Mouse (Mus musculus) left cerebral cortex, postnatal 14 days (tissue): ENCODE measurements around the gene Cops7a. TPM values are rescaled to one million over a fixed set of nuclear protein-coding genes. Genes with fewer than 3 reads are reported as not detected.

Source experiments
- DNase-seq, 2 experiments: peaks; one replicate each; pipeline ENCODE4 v3.0.0; 2021 to 2022; ENCODE audit warnings: low spot score in 2 of 2, mixed read lengths in 1 of 2
- intact Hi-C: fragments of 180-260 bp; cut with DNase I; formaldehyde crosslinking; loops from one replicate; pipeline ENCODE4 v1.15.1; 2025
- total RNA-seq, 2 experiments: library from RNA; stranded (reverse); gene quantifications; 2 replicates each; pipeline ENCODE4 v1.2.3; 2021

Gene Cops7a
- total RNA-seq, 2 experiments from 2014 or later: 140 to 142 TPM

DNA sequence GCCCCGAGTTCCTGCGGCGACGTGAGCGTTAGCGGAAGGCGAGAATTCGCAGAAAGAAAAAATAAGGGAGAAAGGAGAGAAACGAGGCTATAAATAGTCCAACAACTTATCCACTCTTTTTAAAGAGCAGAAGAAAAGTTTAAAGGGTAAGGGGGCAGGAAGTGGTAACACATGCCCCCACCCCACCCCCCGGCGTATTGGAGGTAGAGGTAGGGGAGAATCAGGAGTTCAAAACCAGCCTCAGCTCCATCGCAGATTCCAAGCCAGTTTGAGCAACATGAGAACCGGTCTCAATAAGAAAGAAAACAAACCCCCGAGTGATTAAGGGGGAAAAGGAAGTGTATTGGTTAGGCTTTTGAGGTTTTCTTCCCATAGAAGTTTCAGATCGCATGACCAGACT is 409 bp upstream of the Cops7a start:
- DNase-seq: no peak
- intact Hi-C loops: no loop called here

DNA sequence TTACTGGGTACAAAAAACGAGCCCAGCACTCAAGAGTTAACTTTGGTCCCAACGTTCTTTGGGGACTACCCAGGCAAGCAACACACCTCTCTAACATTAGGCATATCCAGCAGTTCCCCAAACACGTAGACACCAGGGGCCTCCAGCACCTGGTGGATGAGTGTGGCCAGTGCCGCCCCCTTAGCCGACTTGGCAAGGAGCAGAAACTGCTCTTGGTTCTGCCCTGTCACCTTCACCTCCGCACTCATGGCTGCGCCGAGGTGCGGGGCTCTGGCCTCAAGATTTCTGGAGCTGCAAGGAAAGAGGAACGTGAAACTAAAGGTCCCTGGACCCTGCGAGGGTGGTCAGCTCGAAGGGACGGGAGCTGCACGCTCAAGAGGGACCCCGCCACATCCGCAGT is 700 bp downstream of the Cops7a start:
- no peak for DNase-seq
- intact Hi-C loops: no loop called here

DNA sequence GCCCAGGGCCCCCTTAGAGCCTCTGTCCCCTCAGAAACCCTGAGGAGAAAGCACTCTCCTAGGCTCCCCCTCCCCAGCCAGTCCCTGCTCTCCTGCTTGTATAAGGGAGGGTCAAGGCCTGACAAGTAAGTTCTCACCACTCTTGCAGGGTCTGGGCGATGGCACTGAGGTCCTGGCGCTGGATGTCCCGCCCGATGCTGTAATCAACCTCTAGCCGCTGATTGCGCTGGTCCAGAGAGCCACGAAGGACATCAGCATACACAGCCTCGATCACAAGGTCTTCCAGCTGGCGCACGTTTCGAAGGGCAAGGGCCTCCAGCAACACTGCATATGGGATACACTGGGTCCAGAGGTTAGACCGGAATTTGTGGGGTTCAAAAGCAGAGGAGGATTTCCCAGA is 4.3 kb downstream of the Cops7a start:
- intact Hi-C loops: no loop called here
- DNase-seq: no peak

DNA sequence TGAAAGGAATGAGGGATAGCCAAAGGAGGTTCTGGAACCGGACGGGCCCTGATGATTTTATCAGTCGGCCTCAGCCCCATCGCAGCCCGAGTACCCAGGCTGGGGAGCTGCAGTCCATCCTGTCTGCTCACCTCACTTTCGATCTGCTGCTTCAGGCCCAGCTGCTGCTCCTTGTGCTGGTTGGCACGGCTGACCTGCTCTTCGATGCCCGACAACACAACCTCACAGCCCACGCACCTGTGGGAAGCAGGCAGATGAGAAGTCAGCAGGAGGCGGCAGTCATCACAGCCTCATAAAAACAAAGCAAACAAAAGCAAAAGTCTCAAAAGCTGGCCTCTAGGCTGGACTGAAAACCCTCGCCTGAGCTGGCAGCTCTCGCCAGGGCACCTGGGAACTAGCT is 5.4 kb downstream of the Cops7a start:
- intact Hi-C loops: no loop called here
- DNase-seq: no peak

DNA sequence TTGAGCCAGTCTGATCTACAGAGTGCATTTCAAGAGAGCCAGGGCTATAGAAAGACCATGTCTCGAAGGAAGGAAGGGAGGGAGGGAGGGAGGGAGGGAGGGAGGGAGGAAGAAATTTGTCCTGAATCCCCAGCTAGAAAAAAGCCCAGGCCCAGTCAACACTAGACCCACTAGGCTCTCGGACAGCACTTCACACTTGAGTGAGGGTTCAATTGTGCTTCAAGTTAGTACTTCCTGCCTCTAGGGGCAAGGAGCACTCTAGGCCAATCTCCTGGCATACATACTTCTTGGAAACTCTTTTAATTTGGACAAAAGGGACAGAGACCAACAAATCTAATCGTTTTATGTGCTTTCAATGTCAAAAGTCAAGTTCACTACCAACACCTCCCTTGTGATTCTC is 7.2 kb downstream of the Cops7a start:
- intact Hi-C loops: no loop called here
- no peak for DNase-seq

DNA sequence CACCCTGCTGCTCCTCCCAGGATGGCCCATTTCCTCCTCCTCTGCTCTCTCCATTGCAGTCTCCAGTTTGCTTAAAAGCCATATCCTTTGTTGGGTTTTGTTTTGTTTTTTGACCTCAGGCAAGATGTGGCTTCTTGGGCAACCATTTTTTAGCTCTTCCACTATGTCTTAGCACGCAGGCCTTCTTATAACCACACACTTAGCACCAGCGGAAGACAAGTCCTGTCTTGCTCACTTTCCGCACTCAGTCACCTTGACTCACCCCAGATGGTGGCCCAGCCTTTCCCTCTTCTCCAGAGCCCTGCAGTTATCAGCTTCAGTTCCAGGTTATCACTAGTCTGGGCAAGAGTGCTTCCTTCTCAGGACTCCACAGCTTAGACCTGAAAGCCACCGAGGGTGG is 10.1 kb downstream of the Cops7a start:
- DNase-seq: no peak
- intact Hi-C loops: no loop called here

DNA sequence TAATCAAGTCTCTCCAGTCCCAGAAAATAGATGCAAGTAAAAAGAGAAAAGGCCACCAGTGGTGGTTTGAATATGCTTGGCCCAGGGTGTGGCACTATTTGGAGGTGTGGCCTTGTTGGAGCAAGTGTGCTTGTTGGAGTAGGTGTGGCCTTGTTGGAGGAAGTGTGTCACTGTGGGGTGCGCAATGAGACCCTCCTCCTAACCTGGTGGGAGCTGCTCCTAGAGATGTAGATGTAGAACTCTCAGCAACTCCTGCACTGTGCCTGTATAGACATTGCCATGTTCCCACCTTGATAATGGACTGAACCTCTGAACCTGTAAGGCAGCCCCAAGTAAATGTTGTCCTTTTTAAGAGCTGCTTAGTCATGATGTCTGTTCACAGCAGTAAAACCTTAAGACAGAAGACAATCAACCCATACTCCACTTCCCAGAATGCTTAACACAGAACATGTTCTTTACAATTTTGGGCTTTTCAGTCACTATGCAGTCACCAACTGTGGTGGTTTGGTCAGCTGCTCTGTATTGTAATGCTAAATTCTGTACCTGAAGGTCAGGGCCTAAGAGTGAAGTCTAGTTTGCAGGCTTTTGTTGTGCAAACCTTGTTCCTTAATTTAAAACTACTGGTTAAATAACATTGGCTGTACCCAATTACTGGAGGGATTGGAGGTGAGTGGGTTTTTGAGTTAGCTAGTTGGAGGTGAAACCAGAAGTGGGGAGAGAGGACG is 11.2 kb downstream of the Cops7a start:
- intact Hi-C loops: no loop called here

DNA sequence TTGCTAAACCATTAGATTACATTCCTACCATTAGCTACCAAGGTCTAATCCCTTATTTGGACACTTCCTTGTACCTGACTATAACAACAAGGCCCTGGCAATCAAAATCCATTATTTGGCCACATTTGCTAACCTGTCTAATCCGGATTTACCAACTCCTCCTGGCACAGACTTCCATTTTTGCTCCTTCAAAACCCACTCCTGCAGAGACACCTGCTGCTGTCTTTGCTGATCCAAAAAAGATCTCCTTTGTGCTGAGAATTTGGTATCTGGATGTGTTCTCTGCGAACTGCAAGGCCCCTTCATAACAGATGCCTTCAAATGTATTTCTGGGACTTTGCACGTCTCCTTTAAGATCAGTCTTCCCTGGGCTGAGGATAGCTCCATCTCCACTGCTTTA is 21.8 kb downstream of the Cops7a start:
- intact Hi-C loops: no loop called here
- DNase-seq: no peak

More for the DNA sequence above, 11.2 kb downstream of the Cops7a start:
- DNase-seq: no peak

DNA sequence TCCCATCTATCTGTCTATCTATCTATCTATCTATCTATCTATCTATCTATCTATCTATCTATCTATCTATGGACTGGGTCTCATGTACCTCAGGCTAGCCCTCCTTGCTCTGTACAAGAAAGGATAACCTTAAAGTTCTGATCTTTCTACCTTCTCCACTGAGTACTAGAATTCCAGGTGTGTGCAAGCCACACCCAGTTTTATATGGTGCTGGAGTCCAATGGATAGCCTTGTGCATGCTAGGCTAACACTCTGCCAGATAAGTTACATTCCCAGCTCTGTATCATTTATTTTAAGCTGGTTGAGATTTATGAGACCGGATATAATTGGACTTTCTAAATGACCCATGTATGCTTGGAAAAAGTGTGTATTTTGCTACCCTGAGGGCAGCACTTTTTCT is 23.7 kb downstream of the Cops7a start:
- intact Hi-C loops: no loop called here
- DNase-seq: no peak

DNA sequence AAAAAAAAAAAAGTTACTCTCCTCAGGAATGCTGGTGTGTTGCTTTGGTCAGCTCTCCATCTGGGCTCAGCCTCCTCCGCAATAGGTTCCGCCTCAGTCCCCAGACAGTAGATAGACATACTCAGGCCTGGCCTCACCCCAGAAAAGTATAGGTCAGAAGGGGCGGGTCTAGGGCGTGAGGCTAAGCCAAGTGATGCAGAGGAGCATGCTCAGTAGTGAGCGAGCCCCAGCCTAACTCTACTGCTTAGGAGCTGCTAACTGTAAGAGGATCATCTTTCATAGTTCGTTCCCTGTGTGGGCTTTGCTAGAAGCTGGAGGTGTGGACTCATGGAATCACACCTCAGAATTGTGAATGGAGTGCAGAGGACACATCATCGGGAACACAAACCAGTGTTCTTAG is 26.8 kb downstream of the Cops7a start:
- DNase-seq: no peak
- intact Hi-C loops: no loop called here

DNA sequence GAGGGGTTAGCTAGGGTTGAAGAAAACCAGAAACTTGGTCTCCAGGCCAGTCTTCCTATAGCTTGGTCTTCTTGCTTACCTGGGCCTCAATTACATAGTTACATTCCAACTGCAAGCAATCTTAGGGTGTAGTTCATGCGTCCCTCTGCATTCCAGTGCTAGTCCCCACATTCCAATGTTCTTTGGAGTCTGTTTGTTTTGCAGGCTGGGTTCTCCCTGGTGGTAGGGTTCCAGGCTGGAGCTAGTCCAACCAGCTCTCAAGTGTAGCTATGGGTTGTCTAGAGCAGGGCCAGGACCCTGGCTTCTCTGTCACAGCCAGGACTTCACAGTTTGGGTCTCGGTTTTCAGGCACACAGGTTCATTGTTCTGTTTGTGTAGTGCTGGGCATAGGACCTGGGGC is 27.8 kb downstream of the Cops7a start:
- intact Hi-C loops: no loop called here
- DNase-seq: no peak

DNA sequence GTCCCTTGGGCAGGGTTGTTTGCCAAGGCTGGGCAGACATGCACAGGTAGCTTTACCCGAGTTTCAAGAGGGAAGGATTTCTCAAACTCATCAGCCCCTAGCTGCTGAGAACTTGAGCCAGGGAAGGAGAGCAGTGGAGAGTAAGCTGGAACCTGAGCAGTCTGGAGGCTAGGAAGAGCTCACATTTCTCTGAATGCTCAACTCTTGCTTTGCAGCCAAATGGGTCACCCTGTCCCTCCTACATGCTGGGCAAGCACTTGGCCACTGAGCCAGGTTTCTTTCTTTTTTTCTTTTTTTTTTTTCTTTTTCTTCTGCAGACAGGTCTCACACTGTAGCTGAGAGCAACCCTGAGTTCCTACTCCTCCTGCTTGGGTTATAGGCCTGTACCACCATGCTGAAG is 28.7 kb downstream of the Cops7a start:
- intact Hi-C loops: no loop called here
- no peak for DNase-seq

DNA sequence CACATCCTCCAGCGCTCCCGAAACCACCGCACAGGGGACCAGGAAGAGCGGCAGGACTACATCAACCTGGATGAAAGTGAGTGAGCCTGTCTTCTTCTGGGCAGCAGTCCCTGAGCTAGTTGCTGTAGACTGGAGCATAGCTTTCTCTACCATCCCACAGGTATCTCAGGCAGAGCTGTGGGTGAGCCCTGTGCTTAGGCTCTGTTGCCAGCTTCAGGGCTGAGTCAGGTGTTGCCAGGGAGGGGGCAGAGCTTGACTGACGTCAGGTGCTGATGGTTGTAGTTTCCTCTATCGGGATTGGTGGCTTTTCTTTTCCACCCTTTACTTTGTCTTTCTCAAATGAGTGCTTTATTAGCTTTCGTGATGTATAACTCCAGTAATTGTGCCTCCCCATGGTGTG is 30.7 kb downstream of the Cops7a start:
- DNase-seq: no peak
- intact Hi-C loops: loop anchor here (5.0 kb wide), 2 partner anchors 72 to 73 kb away; partner anchors contain the start of genes Gpr162 and Zfp384

DNA sequence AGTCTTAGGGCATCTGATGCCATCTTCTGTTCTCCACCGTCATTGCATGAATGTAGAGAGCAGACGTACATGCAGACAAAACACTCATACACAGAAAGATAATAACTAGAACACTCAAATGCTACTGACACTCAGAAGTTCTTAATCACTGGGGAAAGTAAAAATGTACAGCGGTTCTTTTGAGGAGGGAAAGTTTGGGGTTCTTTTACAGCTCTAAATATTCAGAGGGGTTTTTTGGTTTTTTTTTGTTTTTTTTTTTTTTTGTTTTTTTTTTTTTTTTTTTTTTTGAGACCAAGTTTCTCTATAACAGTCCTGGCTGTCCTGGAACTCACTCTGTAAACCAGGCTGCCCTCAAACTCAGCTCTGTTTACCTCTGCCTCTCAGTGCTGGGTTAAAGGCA is 32.2 kb downstream of the Cops7a start:
- intact Hi-C loops: loop anchor here (5.0 kb wide), 2 partner anchors 71 to 74 kb away; partner anchors contain the start of genes Gpr162 and Zfp384
- no peak for DNase-seq

DNA sequence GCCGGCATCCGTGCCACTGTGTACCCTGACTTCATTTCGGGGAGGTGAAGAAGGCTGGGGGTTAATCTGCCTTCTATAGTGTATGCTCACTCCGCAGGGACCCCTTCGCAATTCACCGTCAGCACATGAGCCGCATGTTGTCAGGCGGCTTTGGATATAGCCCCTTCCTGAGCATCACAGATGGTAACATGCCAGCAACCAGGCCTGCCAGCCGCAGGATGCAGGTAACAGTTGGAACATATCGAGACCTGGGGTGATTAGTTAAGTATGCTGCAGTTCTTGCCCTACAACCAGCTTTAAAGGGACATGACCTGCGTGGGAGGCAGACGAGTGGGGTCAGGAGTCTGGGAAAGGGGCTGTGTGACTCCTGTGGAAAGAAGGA is 33.0 kb downstream of the Cops7a start:
- DNase-seq: no peak
- intact Hi-C loops: loop anchor here (5.0 kb wide), 2 partner anchors 70 to 75 kb away; partner anchors contain the start of genes Gpr162 and Zfp384

DNA sequence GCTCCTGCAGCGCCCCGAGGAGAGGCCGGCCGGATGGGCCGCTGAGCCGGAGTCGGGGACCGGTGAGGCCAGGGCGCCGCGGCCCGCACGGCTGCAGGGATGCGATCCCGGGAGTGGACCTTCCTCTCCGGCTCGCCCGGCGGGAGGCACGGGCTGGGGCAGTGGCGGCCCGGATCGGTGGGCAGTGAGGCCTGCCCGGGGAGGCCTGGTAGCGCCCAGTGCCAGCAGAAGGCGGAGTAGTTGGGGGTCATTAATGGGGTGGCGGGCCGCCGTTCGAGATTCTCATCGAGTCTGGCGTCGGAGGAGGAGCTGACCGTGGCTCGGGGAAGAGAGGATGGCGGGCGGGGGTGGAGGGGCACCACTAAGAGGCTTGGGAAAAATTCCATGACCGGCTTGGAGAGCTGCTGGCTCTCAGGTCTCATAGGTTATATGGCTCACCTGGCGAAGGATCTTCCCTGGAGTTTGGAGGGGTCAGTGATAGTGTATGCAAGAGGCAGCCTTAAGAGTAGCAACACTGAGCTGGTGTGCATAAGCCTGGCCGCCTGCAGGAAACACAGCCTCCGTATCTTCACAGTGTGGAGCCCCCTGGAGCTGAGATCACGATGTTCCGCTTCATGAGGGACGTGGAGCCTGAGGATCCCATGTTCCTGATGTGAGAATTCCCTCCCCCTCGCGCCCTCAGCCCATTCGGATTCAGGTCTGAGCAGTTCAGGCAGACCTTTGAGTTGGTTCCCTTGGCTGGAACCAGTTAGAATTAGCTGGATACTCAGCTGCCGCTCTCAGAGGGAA is 33.6 kb downstream of the Cops7a start:
- DNase-seq: peak; percentile 65 to 86
- intact Hi-C loops: loop anchor here (5.0 kb wide), 2 partner anchors 69 to 76 kb away; partner anchors contain the start of genes Gpr162 and Zfp384

DNA sequence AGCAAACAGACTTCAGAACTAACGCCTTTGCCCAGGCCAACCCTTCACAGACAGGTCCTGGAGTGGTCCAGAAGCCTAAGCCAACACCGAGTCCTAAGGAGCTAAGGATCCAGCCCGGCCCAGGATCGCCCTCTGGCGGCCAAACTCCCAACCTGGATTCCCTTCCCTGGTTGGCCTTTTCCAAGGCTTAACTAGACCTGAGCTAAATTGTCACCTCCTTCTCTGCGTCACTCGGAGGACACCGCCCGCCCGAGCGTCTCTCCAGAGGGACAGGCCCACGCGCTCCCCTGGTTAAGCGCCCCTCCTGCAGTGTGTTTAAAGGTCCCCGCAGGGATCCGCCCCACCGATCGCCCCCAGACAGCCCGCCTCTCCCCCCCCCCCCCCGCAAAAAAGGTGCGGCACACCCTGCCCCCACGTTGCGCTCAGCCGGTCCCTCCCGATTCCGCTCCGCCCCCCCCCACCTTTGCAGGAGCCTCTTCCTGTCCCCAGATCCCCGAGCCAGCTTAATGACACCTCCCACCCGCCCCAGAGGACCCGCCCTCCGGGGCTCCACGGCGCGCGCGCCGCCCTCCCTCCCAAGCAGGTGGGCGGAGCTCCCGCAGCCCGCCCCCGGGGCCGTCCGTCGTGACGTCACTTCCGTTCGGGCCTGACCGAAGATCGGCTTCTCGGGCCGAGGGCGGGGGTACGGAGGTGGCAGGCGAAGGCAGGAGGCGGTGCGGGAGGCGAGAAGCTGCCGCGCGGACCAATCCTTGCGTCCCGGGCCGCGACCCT is 34.4 kb downstream of the Cops7a start, which contains the start of gene Mlf2:
Mlf2 (plus strand) TSS at position 633 of the 771 bp plus-strand sequence.
- intact Hi-C loops: loop anchor here (1.0 to 5.0 kb wide), 3 partner anchors 14 to 76 kb away; partner anchors contain the start of genes Gpr162 and Zfp384
- DNase-seq: peak; percentile 98 to 99

DNA sequence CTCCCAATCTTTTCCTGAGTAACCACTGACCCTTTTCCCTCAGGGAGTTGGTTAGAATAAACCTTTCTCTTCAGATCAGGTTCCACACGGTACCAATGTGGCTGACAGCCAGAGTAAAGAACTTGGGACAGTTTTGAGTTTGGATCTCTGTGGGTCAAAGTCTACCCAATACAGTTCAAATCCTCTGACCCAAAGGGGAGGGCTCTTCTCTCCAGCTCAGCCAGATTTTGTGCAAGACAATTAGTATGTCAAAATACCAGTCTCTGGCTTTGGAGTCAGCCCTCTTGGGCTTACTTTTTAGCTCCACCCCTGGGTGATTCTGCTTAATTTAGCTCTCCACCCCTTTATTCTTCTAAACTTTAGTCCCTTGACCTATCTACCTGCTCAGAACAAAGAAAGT is 35.1 kb downstream of the Cops7a start:
- no peak for DNase-seq
- intact Hi-C loops: loop anchor here (1.0 to 5.0 kb wide), 3 partner anchors 13 to 77 kb away; partner anchors contain the start of genes Gpr162 and Zfp384

DNA sequence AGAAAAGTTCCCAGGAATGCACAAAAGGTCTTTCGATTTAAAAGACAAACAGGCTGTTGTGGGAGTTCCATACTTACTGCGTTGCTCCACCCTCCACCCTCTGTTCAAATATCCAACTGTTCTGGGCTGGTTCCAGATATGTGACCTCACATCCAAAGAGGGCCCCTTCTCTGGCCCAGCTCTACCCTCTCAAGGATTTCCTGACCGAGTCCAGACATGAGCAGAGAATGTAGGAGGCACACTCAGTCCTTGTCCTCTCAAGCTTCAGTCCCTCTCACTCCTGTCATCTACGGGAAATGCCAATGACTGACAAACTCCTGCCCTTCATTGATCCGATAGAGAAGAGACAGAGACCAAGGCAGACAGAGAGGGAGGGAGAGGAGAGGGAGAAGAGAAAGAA is 39.4 kb downstream of the Cops7a start:
- intact Hi-C loops: no loop called here
- no peak for DNase-seq
